Comparison of ENCODE assay signal across 22 mouse cellular contexts in genomic region chr16:87329986-87330385, GRCm38 (mm10). TPM values are rescaled to one million over a fixed set of nuclear protein-coding genes. Genes with fewer than 3 reads are reported as not detected.
A peak's percentile ranks its signal among the peaks of the same experiment; 100 is the strongest.
DNase-seq lines count a peak whose midpoint lies in the region; TF ChIP-seq lines count a peak whose summit lies in the region.
"Had no signal": no experiment of that assay in that cellular context is flagged by ENCODE, and none has a peak within 500 bp of the region (broad histone marks: within the 10 kb centered on the region; RNA-seq: fewer than 3 reads in every experiment).

No protein-coding gene starts in this region.

- no peak overlapping the region for H3K4me3 ChIP-seq in gastrocnemius, adult 2 months
- H3K4me3 ChIP-seq in testis, adult 2 months (ENCODE audit: control insufficient read depth, low read depth, low read length): peak overlapping the region; percentile 71
- H3K4me3 ChIP-seq: embryonic facial prominence, embryonic 13.5 days; embryonic facial prominence, embryonic 15.5 days; erythroblast, embryonic 14.5 days; forebrain, embryonic 10.5 days; forebrain, embryonic 12.5 days had no signal

- no peaks in the 10 kb centered on the region for H3K36me3 ChIP-seq in testis, adult 2 months (ENCODE audit: control insufficient read depth, insufficient read depth, low read length)
- H3K36me3 ChIP-seq: embryonic facial prominence, embryonic 13.5 days; embryonic facial prominence, embryonic 15.5 days; forebrain, embryonic 10.5 days; forebrain, embryonic 12.5 days had no signal

- H3K27me3 ChIP-seq in testis, adult 2 months (ENCODE audit: control insufficient read depth, insufficient read depth, low read length): no peaks in the 10 kb centered on the region
- H3K27me3 ChIP-seq: embryonic facial prominence, embryonic 13.5 days; embryonic facial prominence, embryonic 15.5 days; forebrain, embryonic 12.5 days had no signal

- H3K27ac ChIP-seq in gastrocnemius, adult 2 months: peak overlapping the region; percentile 69
- no peak overlapping the region for H3K27ac ChIP-seq in testis, adult 2 months (ENCODE audit: control insufficient read depth, insufficient read depth, low read depth, low read length)
- H3K27ac ChIP-seq: embryonic facial prominence, embryonic 13.5 days; embryonic facial prominence, embryonic 15.5 days; forebrain, embryonic 10.5 days; forebrain, embryonic 12.5 days had no signal

- no peak for TF ChIP-seq POLR2A in testis, adult 2 months (IDR thresholded peaks at IDR 0.05; ENCODE audit: control insufficient read depth, low read depth, low read length)

- H3K4me1 ChIP-seq in testis, adult 2 months (ENCODE audit: control insufficient read depth, insufficient read depth, low read length): peaks cover 3% of the 10 kb centered on the region; the same call in 1 of the 2 replicates
- H3K4me1 ChIP-seq: embryonic facial prominence, embryonic 13.5 days; embryonic facial prominence, embryonic 15.5 days; forebrain, embryonic 10.5 days; forebrain, embryonic 12.5 days had no signal

- no peak for TF ChIP-seq CTCF in gastrocnemius, adult 2 months (IDR thresholded peaks at IDR 0.05)
- no peak for TF ChIP-seq CTCF in testis, adult 2 months (IDR thresholded peaks at IDR 0.05; ENCODE audit: control insufficient read depth, insufficient read depth, insufficient replicate concordance, low read depth, low read length)

- intact Hi-C loops in gastrocnemius, adult 2 months (cut with DNase I): no loop called here
- intact Hi-C loops in gastrocnemius, postnatal 14 days (cut with DNase I; ENCODE audit: low total_unique reads): no loop called here
- intact Hi-C loops in heart, postnatal 36 days (cut with DNase I): no loop called here
- intact Hi-C loops in left cerebral cortex, postnatal 4 days (cut with DNase I): no loop called here

- DNase-seq in gastrocnemius, adult 2 months: peak; percentile 38
- no peak for DNase-seq in gastrocnemius, postnatal 14 days
- peak; percentile 84 for DNase-seq in heart, adult 11 months
- DNase-seq in heart, postnatal 36 days: no peak
- DNase-seq in testis, postnatal 10 days (ENCODE audit: low spot score): no peak
- no peak for DNase-seq in left cerebral cortex, postnatal 4 days
- DNase-seq: adrenal gland, adult 2 months; adrenal gland, postnatal 10 days; adrenal gland, postnatal 25 days; cerebellum, adult 11 months; cerebellum, adult 18-20 months; cerebellum, adult 8-10 months; cerebellum, adult 9-11 months; cerebellum, postnatal 14 days; cerebellum, postnatal 36 days; embryo, embryonic 11 days had no signal

RNA-seq across cellular contexts. Expression of gene N6amt1, which starts 24.0 kb away (rescaled TPM):
- total RNA-seq in gastrocnemius, adult 2 months (2021): 1 to 10 TPM; 7.9 to 9.2 TPM
- 10 to 100 TPM in 1 of 2 experiments, 1 to 10 TPM in 1; 9.5 to 10.3 TPM for total RNA-seq in gastrocnemius, postnatal 14 days (2021)
- 10 to 100 TPM; 17.4 to 21.8 TPM for total RNA-seq in heart, postnatal 36 days (2021)
- polyA plus RNA-seq in testis, adult 2 months (2012; rRNA removed): 3.0 and 3.6 TPM in 2 replicates
- total RNA-seq in left cerebral cortex, postnatal 4 days (2021): 10 to 100 TPM; 16.7 to 19.1 TPM

Comparison
In these comparisons a context has a peak if more than half of its experiments do, and no peak if none do; other contexts are left out.
1. DNase-seq: peak in gastrocnemius, adult 2 months (single experiment) and heart, adult 11 months (single experiment); none in gastrocnemius, postnatal 14 days (single experiment), heart, postnatal 36 days (0 of 2), testis, postnatal 10 days (single experiment) and left cerebral cortex, postnatal 4 days (single experiment).